Mouse (Mus musculus): ENCODE data around the gene Dpp8. TPM values are rescaled to one million over a fixed set of nuclear protein-coding genes. Genes with fewer than 3 reads are reported as not detected.
"Not testable (repeated sequence)": the region's sequence is repeated elsewhere in the genome, so short reads cannot be mapped to it uniquely, and the experiment has no call there.

Gene Dpp8
- polyA plus RNA-seq, 1 experiment from 2014 or later: 38.3 TPM

DNA sequence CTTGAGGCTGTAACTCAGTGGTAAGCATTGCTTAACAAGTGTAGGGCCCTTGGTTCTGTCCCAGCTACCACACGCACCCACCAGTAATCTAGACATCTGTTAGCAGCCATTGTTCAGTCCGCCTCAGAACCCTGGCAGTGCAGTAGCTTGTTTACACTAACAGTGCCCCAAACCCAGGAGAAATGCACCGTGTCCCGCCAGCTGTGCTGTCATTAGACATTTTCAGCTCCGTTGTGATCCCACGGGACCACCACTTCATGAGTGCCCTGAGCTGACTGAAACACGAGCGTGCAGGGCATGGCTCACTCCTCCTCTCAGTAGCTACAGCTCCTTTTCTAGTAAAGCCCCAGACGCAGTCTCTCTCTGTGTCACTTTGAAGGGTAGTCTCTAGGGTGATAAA lies 41.3 kb downstream of the Dpp8 start:
- H3K27me3 ChIP-seq: no peaks in the 10 kb centered on the region
- H3K4me2 ChIP-seq: no peak overlapping the region
- ATAC-seq (ENCODE audit: insufficient number of reproducible peaks, low FRiP score, low TSS enrichment, low read depth): no peak
- no peaks in the 10 kb centered on the region for H3K9me3 ChIP-seq
- H3K4me3 ChIP-seq: no peak overlapping the region
- no peaks in the 10 kb centered on the region for H3K4me1 ChIP-seq
- H3K36me3 ChIP-seq: peaks cover 74% of the 10 kb centered on the region
- WGBS: 69% methylated on average over 9 of the region's 9 CpGs
- no peak overlapping the region for H3K9ac ChIP-seq
- H3K27ac ChIP-seq: no peak overlapping the region

DNA sequence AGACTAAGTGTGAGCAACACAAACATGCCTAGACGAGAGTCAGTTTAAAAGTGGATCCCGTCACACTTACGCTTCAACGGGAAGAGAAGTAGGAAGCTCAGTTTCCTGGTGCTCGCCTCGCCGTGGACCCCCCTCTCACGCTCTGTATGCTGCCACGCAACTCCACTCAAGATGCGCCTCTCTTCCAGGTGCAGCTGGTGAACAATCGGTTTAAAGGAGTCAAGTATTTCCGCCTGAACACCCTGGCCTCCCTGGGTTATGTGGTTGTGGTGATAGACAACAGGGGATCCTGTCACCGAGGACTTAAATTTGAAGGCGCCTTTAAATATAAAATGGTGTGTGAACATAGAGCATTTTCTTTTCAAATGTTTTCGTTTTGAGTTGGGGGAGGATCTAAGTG lies 42.0 kb downstream of the Dpp8 start:
- Histone ChIP-seq H3K4me3 (no peak overlapping the region), H3K4me2 (no peak overlapping the region), H3K9ac (no peak overlapping the region), H3K27ac (no peak overlapping the region), H3K27me3 (no peaks in the 10 kb centered on the region), H3K4me1 (no peaks in the 10 kb centered on the region), H3K36me3 (peaks cover 74% of the 10 kb centered on the region), H3K9me3 (no peaks in the 10 kb centered on the region)
- no peak for ATAC-seq (ENCODE audit: insufficient number of reproducible peaks, low FRiP score, low TSS enrichment, low read depth)
- 87% methylated on average over 15 of the region's 15 CpGs for WGBS

DNA sequence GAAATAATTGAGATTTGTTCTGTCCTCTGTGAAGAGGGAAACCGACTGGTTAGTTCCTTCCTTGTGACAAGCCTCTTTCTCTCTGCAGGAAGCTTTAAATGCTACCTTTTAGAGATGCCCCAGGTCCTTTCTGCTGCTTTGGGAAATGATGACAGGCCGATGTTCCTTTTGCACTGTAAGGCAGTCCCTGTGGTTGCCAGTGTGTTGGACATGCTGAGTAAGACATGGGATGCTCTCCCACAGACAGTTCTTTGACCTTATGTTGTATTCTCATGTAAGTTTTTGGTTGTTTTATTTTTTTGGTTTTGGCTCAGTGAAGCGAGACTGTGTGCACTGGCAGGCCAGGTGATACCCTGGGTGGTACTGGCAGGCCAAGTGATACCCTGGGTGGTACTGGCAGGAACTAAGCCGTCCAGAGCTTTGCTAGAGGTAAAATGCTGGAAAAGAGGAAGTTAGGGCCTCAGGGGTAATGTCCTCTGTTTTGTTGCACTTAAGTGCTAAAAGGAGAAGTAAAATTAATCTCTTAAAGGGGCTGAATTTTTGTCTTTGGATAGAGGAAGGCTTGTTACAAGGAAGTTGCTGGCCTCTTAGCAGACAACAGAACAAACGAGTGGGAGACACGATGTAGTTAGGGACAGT lies 42.8 kb downstream of the Dpp8 start:
- ATAC-seq (ENCODE audit: insufficient number of reproducible peaks, low FRiP score, low TSS enrichment, low read depth): no peak
- H3K27ac ChIP-seq: no peak overlapping the region
- no peak overlapping the region for H3K4me3 ChIP-seq
- H3K4me1 ChIP-seq: no peaks in the 10 kb centered on the region
- no peaks in the 10 kb centered on the region for H3K9me3 ChIP-seq
- H3K36me3 ChIP-seq: peaks cover 77% of the 10 kb centered on the region
- H3K4me2 ChIP-seq: no peak overlapping the region
- H3K27me3 ChIP-seq: no peaks in the 10 kb centered on the region
- WGBS: 78% methylated on average over 6 of the region's 6 CpGs
- H3K9ac ChIP-seq: no peak overlapping the region

DNA sequence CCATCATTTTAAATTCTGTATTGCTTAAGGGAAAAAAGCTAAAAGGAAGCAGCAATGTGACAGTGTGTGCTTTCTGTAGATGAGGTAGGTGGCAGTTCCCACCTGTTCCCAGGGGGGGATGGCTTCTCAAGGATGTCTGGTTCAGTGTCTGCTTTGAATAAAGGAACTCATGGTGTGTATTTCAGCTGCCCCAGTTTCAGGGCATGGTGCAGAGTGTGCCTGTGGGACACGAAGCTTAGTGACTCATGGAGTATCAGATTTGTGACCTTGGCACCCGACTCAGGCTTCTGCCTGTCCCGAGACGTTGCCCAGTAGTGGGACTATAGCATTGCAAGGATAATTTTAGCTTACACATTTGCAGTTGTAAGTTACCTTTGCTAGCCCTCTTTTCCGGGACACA lies 45.3 kb downstream of the Dpp8 start:
- H3K9me3 ChIP-seq: no peaks in the 10 kb centered on the region
- ATAC-seq (ENCODE audit: insufficient number of reproducible peaks, low FRiP score, low TSS enrichment, low read depth): no peak
- H3K27me3 ChIP-seq: no peaks in the 10 kb centered on the region
- peaks cover 80% of the 10 kb centered on the region for H3K36me3 ChIP-seq
- no peak overlapping the region for H3K27ac ChIP-seq
- H3K4me1 ChIP-seq: no peaks in the 10 kb centered on the region
- H3K9ac ChIP-seq: no peak overlapping the region
- no peak overlapping the region for H3K4me3 ChIP-seq
- 88% methylated on average over 5 of the region's 5 CpGs for WGBS
- no peak overlapping the region for H3K4me2 ChIP-seq

DNA sequence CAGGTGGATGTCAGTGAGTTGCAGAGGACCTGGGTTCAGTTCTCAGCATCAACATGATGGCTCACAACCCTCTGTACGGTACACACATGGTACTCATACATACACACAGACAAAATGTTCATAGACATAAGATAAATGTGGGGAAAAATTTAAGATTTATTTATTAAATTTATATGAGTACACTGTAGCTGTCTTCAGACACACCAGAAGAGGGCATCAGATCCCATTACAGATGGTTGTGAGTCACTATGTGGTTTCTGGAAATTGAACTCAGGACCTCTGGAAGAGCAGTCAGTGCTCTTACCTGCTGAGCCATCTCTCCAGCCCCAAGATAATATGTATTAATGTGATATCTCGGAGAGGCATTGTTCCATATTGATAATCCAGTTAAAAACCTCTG lies 47.9 kb downstream of the Dpp8 start:
- not testable (repeated sequence) for H3K4me2 ChIP-seq; H3K4me3 ChIP-seq; H3K9ac ChIP-seq; ATAC-seq (ENCODE audit: insufficient number of reproducible peaks, low FRiP score, low TSS enrichment, low read depth); H3K27ac ChIP-seq; H3K4me1 ChIP-seq; H3K9me3 ChIP-seq; H3K27me3 ChIP-seq
- 91% methylated on average over 2 of the region's 2 CpGs for WGBS
- H3K36me3 ChIP-seq: peaks cover 73% of the 10 kb centered on the region

DNA sequence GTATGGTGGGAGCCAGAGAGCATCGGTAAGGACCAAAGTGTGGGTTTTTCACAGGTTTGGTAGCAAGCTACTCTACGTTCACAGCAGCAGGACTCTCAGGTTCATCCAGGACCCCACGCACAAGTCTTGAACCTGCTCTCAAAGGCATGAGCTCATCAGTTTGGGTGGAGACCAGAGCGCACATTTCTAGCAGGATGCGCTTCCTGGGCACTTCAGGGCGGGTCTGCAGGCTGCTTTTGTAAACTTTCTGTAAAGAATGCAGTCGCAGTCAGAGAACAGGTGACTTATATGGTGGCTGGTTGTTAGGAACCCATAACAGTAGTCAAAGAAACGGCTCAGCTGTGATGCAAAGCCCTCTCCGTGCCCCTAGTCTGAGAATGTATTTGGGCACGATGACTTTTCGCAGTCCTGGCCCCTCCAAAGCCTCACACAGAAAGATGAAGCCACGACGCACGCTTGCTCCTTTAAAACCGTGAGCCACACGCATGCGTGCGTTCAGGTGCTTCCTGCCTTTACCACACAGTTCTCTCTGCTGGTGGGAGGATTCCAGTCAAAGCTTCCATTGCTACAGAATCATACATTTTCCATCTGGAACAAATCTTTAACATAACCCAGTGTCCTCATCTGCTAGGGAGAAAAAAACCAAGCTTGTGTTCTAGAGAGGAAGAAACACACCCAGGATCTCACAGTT lies 51.0 kb downstream of the Dpp8 start:
- no peak overlapping the region for H3K9ac ChIP-seq
- no peak overlapping the region for H3K4me2 ChIP-seq
- peaks cover 54% of the 10 kb centered on the region for H3K36me3 ChIP-seq
- H3K9me3 ChIP-seq: no peaks in the 10 kb centered on the region
- ATAC-seq (ENCODE audit: insufficient number of reproducible peaks, low FRiP score, low TSS enrichment, low read depth): no peak
- H3K27ac ChIP-seq: no peak overlapping the region
- 83% methylated on average over 18 of the region's 18 CpGs for WGBS
- H3K4me3 ChIP-seq: no peak overlapping the region
- no peaks in the 10 kb centered on the region for H3K27me3 ChIP-seq
- no peaks in the 10 kb centered on the region; the same call in 1 of the 2 replicates for H3K4me1 ChIP-seq

DNA sequence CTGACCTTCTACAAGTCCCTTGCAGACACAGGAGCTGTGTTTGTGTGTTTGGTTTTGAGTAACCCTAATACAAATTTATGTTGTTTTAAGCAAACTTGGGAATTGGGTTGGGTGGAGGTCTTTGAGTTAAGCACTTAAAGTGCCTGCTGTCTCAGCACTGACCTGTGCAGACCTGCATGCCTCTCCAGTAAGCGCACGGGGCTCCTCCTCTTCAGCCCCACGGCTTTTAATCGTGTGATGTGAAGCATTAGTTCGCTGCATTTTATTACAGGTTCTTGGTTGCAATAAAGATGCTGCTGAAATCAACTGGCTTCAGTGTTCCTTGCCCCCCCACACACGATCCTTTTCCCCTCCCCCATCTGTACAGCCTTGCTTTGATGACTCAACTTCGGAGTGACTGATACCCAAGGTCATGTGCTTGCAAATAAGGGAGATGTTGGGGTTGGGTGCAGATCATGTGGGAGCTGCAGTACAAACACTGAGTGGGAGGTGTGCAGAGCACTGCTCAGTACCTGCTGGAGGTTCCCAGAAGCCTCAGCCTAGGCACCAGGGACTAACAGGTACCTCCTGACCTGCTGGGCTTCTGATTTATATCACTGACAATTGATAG lies 52.1 kb downstream of the Dpp8 start:
- Histone ChIP-seq H3K4me2 (no peak overlapping the region), H3K9me3 (no peaks in the 10 kb centered on the region), H3K4me3 (no peak overlapping the region), H3K4me1 (no peaks in the 10 kb centered on the region; the same call in 1 of the 2 replicates), H3K27ac (no peak overlapping the region), H3K9ac (no peak overlapping the region), H3K27me3 (no peaks in the 10 kb centered on the region), H3K36me3 (peaks cover 43% of the 10 kb centered on the region)
- no peak for ATAC-seq (ENCODE audit: insufficient number of reproducible peaks, low FRiP score, low TSS enrichment, low read depth)
- 61% methylated on average over 7 of the region's 7 CpGs for WGBS

DNA sequence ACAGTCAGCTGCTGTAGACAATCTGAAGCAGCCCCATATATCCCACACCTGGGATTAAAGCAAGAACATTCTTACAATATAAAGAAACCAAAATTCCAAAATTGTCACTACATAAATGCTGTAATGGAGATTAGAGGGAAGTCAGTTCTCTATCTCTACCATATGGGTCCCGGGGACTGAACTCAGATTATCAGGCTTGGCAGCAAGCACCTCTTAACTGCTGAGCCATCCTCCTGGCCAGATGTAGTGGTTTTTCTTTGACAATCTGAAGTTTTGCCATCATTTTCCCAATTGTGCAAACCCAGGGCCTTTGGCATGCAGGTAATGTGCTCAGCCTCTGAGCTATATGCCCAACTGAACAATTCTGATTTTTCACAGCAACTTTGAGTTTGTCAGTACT lies 53.1 kb downstream of the Dpp8 start:
- Histone ChIP-seq H3K9me3 (no peaks in the 10 kb centered on the region), H3K27ac (no peak overlapping the region), H3K4me2 (no peak overlapping the region), H3K9ac (no peak overlapping the region), H3K4me3 (no peak overlapping the region), H3K36me3 (peaks cover 35% of the 10 kb centered on the region), H3K4me1 (no peaks in the 10 kb centered on the region; the same call in 1 of the 2 replicates), H3K27me3 (no peaks in the 10 kb centered on the region)
- ATAC-seq (ENCODE audit: insufficient number of reproducible peaks, low FRiP score, low TSS enrichment, low read depth): no peak
- WGBS: 89% methylated on average over 1 of the region's 1 CpGs

DNA sequence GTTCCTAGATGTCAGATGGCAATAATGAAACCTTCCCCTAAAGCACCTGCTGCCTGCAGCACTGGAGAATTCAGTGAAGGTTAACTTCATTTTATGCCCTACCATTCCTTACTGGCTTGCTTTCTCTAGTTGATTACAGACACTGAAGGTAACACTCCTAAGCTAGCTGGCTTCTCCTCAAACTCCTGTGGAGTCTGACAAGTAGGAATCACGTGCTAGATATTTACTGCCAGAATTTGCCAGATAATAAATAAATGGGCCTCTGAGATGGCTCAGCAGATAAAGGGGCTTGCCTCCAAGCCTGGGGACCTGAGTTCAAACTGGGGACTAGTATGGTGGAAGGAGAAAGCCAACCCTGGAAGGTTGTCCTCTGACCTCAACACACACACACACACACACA lies 54.6 kb downstream of the Dpp8 start:
- Histone ChIP-seq H3K27ac (no peak overlapping the region), H3K4me1 (no peaks in the 10 kb centered on the region; the same call in 1 of the 2 replicates), H3K4me2 (no peak overlapping the region), H3K36me3 (peaks cover 22% of the 10 kb centered on the region), H3K9ac (no peak overlapping the region), H3K27me3 (no peaks in the 10 kb centered on the region), H3K9me3 (no peaks in the 10 kb centered on the region), H3K4me3 (no peak overlapping the region)
- no peak for ATAC-seq (ENCODE audit: insufficient number of reproducible peaks, low FRiP score, low TSS enrichment, low read depth)
- WGBS: 24% methylated on average over 1 of the region's 1 CpGs

DNA sequence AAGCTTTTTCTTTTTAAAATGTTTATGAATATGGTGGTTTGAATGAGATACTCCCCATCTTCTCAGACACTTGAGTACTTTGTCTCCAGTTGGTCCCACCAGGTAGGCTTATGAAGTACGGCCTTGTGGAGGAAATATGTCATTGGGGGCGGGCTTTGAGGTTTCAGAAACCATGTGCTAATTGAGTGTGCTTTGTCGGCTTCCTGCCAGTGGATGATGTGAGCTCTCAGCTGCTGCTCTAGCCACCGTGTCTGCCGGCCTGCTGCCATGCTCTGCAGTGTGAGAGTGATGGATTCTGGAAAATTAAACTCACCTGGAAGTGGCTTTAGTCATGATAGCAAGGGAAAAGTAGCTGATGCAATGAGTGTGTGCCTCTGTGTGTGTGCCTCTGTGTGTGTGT lies 55.3 kb downstream of the Dpp8 start:
- Histone ChIP-seq H3K36me3 (peaks cover 16% of the 10 kb centered on the region), H3K9me3 (no peaks in the 10 kb centered on the region), H3K27ac (no peak overlapping the region), H3K9ac (no peak overlapping the region), H3K4me3 (no peak overlapping the region), H3K4me1 (no peaks in the 10 kb centered on the region; the same call in 1 of the 2 replicates), H3K4me2 (no peak overlapping the region), H3K27me3 (no peaks in the 10 kb centered on the region)
- ATAC-seq (ENCODE audit: insufficient number of reproducible peaks, low FRiP score, low TSS enrichment, low read depth): no peak
- 26% methylated on average over 5 of the region's 5 CpGs for whole genome bisulfite sequencing

DNA sequence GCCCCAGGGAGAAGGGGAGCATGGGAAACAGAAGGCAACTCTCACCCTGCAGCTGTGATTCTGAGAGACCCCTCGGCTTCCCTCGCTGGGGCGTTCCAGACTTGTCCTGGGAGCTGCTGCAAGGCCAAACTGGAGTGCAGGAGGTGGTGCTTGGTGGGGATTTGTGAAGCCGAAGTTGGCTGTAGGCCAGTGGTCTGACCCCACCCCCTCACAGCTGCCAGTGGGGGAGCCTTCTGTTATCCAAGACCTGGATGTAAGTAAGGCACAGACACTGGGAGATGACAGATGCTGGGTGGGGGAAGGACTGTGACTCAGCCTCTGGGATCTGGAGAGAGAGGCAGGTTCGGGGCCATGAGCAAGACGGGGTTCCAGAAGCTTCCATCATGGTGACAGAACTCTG lies 62.0 kb downstream of the Dpp8 start:
- peak; percentile 81 for ATAC-seq (ENCODE audit: insufficient number of reproducible peaks, low FRiP score, low TSS enrichment, low read depth)
- Histone ChIP-seq H3K27me3 (no peaks in the 10 kb centered on the region), H3K9ac (no peak overlapping the region), H3K27ac (peak overlapping the region; percentile 50), H3K4me3 (no peak overlapping the region), H3K4me1 (peaks cover 8% of the 10 kb centered on the region; the same call in 1 of the 2 replicates), H3K9me3 (no peaks in the 10 kb centered on the region), H3K4me2 (0 out of 2 replicates have a peak overlapping the region, but pooled peaks have one; percentile 5), H3K36me3 (no peaks in the 10 kb centered on the region)
- WGBS: 24% methylated on average over 6 of the region's 6 CpGs

DNA sequence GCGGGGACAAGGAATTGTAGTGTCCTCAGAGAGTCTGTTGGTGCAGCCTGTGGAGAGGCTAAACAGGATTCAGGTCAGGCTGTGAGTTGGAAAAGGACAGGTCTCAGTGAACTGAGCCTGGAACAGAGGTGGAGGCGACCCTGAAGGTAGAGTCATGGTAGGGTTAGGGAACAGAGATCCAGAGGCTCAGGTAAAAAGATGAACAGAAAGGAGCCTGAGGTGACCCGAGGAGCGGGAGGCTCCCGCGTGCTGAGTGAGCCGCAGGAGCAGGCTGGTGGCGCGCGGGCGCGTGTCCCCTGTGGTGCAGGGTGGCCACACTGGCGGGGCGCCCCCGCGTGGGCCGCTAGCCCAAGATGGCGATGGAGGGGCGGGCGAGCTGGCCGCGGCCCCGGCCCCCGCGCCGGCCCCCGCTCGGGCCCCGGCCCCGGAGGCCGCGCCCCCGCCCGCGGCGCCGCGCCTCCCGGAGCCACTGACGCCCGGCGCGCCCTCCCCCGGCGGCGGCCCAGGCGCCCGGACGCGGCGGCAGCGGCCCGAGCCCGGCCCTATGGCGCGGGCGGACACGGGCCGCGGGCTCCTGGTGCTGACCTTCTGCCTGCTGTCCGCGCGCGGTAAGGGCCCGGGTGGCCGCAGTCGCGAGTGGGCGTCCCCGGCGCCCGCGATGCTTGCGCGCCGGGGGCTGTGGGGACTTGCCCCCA lies 68.9 kb downstream of the Dpp8 start, which contains the start of gene Igdcc4:
Gene Igdcc4 (plus strand): TSS at position 496 of the 695 bp plus-strand sequence.
- Histone ChIP-seq H3K9me3 (no peaks in the 10 kb centered on the region), H3K27me3 (no peaks in the 10 kb centered on the region), H3K9ac (peak within 1 kb of the TSS; percentile 77), H3K4me2 (peak within 1 kb of the TSS; percentile 87), H3K27ac (peak within 1 kb of the TSS; percentile 93), H3K4me3 (peak within 1 kb of the TSS; percentile 85), H3K36me3 (no peaks in the 10 kb centered on the region), H3K4me1 (peaks cover 30% of the 10 kb centered on the region)
- 2% methylated on average over 53 of the region's 76 CpGs for WGBS
- ATAC-seq (ENCODE audit: insufficient number of reproducible peaks, low FRiP score, low TSS enrichment, low read depth): no peak

Measured in limb, embryonic 15.5 days (tissue).